Mouse (Mus musculus) B cell, adult 2 months (primary cell): ENCODE measurements around the gene Capn8.
A peak's percentile ranks its signal among the peaks of the same experiment; 100 is the strongest.
"Not testable (repeated sequence)": the region's sequence is repeated elsewhere in the genome, so short reads cannot be mapped to it uniquely, and the experiment has no call there.

Experiments used
- DNase-seq, 2 experiments: peaks; one replicate each; pipeline ENCODE4 v3.0.0; 2022

Gene Capn8

GRCm38 (mm10) chr1:182620470-182620869, 55.7 kb downstream of the Capn8 start:
- no peak for DNase-seq

GRCm38 (mm10) chr1:182621256-182621655, 56.4 kb downstream of the Capn8 start:
- DNase-seq = no peak

- no peak for DNase-seq
These were observed 61.4 kb downstream of the Capn8 start for GRCm38 (mm10) chr1:182626197-182626596.

GRCm38 (mm10) chr1:182629228-182629627, 64.4 kb downstream of the Capn8 start:
- DNase-seq = no peak

GRCm38 (mm10) chr1:182633712-182634294, 69.0 kb downstream of the Capn8 start:
- no peak for DNase-seq

- DNase-seq = no peak
These were observed 74.2 kb downstream of the Capn8 start for GRCm38 (mm10) chr1:182639016-182639415.

- DNase-seq = no peak
These were observed 74.6 kb downstream of the Capn8 start for GRCm38 (mm10) chr1:182639456-182639855.

GRCm38 (mm10) chr1:182640094-182640493, 75.3 kb downstream of the Capn8 start:
- DNase-seq = no peak

GRCm38 (mm10) chr1:182642779-182643178, 78.0 kb downstream of the Capn8 start:
- no peak for DNase-seq

- not testable (repeated sequence) for DNase-seq
These were observed 79.6 kb downstream of the Capn8 start for GRCm38 (mm10) chr1:182644418-182644817.

- no peak for DNase-seq
These were observed 80.4 kb downstream of the Capn8 start for GRCm38 (mm10) chr1:182645211-182645668.

- DNase-seq = no peak
These were observed 82.0 kb downstream of the Capn8 start for GRCm38 (mm10) chr1:182646796-182647195.

GRCm38 (mm10) chr1:182657760-182658159, 93.0 kb downstream of the Capn8 start:
- DNase-seq = peak; percentile 49 to 50

- no peak for DNase-seq
These were observed 95.6 kb downstream of the Capn8 start for GRCm38 (mm10) chr1:182660365-182660764.

GRCm38 (mm10) chr1:182663671-182664070, 98.9 kb downstream of the Capn8 start:
- no peak for DNase-seq

GRCm38 (mm10) chr1:182664841-182665240, 100.0 kb downstream of the Capn8 start:
- DNase-seq = no peak

- no peak for DNase-seq
These were observed 102.5 kb downstream of the Capn8 start for GRCm38 (mm10) chr1:182667281-182667680.

GRCm38 (mm10) chr1:182669741-182670140, 104.9 kb downstream of the Capn8 start:
- no peak for DNase-seq

GRCm38 (mm10) chr1:182670563-182671342, 105.9 kb downstream of the Capn8 start:
- no peak for DNase-seq

GRCm38 (mm10) chr1:182671343-182671624, 106.5 kb downstream of the Capn8 start:
- no peak for DNase-seq

GRCm38 (mm10) chr1:182675346-182675745, 110.5 kb downstream of the Capn8 start:
- DNase-seq = no peak

- no peak for DNase-seq
These were observed 113.3 kb downstream of the Capn8 start for GRCm38 (mm10) chr1:182678151-182678550.

GRCm38 (mm10) chr1:182679169-182679568, 114.4 kb downstream of the Capn8 start:
- DNase-seq = no peak

GRCm38 (mm10) chr1:182679582-182679981, 114.8 kb downstream of the Capn8 start:
- no peak for DNase-seq
